Mouse (Mus musculus) kidney, adult 8-10 months (tissue): ENCODE measurements around the gene Htra3.

Experiments used
- DNase-seq, 2 experiments: peaks; one replicate each; pipeline ENCODE4 v3.0.0; 2022

The Htra3 gene

GRCm38 (mm10) chr5:35679256-35680155, at the start of gene Htra3:
Htra3 (minus strand) TSS chr5:35679782.
- no peak for DNase-seq

- DNase-seq, result peak; percentile 97 to 98
These were observed 49.4 kb upstream of the Htra3 start for GRCm38 (mm10) chr5:35728957-35729460.

- peak in 1 of 2 experiments; percentile 51 for DNase-seq
These were observed 48.9 kb upstream of the Htra3 start for GRCm38 (mm10) chr5:35728344-35728956.

DNA sequence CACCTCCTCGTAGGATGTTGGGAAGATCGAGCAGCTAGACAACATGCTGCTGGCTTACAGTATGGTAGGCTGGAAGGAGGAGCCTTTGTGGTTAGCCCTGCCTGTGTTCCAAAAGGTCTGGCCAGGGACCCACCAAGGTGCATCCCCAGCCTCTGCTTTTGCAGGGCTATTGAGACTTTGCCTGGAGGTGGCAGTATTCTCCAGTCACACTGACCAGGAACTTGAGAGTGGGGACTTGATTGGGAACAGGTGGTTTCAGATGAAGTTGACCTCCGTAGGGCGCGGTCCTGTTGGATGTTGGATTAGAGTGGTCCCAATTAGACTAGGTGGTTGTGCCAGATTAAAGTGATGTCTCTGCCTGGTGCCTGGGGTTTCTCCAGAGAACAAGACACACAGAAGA, 47.9 kb upstream of the Htra3 start:
- no peak for DNase-seq

GRCm38 (mm10) chr5:35725840-35726239, 46.3 kb upstream of the Htra3 start:
- no peak for DNase-seq

GRCm38 (mm10) chr5:35723900-35724299, 44.3 kb upstream of the Htra3 start:
- no peak for DNase-seq

- DNase-seq, result no peak
These were observed 43.1 kb upstream of the Htra3 start for GRCm38 (mm10) chr5:35722654-35723053.

DNA sequence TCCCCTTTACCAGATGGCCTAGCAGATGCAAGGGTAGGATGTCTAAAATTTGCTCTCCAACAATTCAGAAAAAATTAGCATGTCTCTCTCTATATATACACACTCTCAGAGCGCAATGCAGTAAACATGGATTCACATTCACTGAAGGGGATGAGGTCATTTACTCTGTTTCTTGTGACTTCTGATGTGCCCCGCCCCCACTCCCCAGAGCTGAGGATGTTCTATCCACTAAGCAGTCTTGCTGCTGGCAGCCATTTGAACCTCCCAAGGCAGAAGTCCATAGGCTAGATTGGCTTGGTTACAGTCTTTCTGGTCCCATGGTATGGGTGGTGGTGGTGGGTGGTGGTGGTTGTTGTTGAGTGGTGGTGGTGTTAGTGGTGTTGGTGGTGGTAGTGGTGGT, 42.4 kb upstream of the Htra3 start:
- no peak for DNase-seq

DNA sequence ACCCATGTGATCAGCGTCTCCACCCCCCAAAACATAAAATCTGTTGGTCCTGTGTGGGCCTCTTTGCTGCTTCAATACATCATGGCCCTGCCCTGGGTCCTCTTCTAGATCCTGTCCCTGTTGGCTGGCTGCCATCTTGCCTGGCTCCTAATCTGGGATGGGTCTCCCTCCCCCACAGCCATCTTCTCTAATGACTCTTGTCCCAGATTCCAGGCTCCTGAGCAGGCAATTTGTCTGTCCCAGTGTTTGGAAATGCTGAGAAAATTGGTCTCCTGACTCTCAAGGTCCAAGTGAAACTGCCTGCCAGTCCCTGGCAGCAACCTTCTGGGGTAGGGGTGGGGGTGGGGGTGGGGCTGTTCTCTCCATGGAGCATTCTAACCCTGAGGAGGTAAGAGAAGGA, 40.3 kb upstream of the Htra3 start:
- DNase-seq, result no peak

DNA sequence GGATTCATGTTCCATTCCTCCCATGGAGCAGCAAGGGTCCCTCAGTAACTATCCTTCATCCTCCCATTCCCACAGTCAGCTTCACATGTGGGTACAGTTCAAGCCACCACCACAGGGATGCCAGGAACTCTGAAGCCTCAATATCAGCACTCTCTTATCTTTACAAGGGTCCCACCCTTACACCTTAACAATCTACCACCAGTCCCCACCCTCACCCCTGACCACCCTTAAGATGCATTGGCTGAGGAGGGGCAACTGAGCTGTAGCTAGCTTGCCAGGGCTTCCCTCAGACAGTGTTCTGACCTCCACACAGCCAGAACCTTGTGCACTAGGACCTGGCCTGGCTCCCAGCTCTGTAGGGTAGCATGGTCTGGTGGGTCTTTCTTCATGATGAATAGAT, 39.8 kb upstream of the Htra3 start:
- no peak for DNase-seq

DNA sequence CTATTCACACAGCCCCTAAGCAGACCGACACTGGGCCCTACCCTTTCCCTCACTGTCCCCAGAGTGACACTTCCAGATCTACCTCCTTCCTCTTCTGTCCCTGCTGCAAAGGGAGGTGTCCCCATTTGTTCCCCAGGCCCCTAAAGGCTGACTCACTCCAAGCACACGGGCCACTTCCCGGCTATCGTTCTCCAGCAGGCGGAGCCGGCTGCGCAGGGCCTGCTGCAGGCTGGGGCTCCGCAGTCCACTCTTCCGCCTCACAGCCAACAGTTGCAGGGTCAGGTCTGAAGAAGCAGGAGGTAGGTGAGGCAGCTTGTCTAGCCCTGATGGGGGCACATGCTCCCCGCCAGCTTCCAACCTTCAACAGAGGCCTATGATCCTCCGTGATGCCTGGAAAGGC, 39.2 kb upstream of the Htra3 start:
- DNase-seq, result no peak

DNA sequence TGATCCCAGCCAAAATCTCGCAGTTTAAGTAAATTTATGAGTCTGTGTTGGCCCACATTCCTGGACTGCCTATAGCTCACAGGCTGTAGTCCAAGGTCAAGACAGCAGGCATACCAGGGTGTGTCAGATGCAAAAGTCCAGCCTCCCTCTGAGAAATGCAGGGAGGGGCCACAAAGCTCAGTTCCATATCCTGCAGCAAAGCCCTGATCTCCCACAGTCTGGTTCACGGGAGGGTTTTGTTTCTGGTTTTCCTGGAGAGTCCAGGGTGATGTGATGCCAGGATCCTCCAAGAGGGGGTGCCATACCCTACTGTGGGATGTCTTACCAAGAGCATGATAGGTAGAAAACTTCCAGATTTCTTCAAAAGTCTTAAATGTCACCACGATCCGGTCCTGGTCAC, 38.4 kb upstream of the Htra3 start:
- DNase-seq, result peak in 1 of 2 experiments; percentile 67

DNA sequence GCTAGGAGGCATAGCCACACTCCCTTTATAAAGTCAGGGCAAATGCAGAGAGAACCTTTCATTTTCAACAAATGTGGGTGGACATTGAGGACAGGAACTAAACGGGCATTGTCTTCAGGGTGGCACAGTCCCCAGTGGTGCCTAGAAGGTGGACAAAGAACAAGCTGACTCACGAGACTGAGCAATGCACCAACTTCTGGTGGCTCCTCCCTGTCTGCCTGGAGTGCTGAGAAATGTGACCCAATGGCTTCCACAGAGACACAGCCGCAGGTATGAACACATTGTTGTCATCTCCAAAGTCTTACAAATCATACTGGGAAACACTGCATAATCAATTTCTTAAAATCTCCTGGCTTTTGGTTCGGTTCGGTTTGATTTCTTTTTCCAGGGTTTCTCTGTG, 37.9 kb upstream of the Htra3 start:
- no peak for DNase-seq

- peak in 1 of 2 experiments; percentile 63 for DNase-seq
These were observed 34.2 kb upstream of the Htra3 start for GRCm38 (mm10) chr5:35713649-35714354.

DNA sequence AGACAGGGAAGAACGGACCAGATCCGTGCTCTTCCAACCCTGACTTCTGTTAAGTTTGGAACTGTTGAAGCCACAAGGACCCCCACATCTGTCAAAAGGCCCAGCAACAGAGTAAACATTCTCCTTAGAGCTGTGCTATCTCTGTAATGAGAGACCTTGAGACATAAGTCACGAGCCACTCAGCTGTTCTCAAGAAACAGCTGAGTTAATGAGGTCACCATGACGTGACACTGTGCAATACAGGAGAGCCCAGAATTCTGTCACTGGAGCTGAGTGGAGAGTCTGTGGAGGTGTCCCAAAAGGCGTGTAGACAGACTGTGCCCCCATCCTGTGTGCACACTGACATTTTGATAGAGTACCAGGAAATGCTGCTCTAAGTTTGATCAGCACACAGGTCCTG, 32.9 kb upstream of the Htra3 start:
- DNase-seq, result no peak

- no peak for DNase-seq
These were observed 31.3 kb upstream of the Htra3 start for GRCm38 (mm10) chr5:35710931-35711330.

DNA sequence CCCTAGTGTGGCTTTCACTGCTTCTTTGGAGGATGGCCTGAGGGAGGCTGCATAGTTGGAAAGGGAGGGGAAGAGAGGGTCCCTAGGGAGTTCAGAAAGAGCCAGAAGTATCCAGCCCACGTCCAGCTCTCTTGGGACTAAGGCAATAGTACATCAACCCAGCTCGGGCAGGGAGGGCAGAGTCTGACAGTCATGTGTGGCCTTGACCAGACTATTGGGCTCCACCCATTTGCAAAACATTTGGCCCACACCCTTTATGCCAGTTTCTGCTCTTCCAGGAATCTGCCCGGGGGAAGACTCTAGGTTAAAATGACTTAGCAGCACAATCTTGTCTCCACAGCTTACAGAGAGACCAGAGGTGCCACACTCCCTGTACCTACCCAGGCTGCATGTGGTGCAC, 30.9 kb upstream of the Htra3 start:
- no peak for DNase-seq

- no peak for DNase-seq
These were observed 25.8 kb upstream of the Htra3 start for GRCm38 (mm10) chr5:35705411-35705810.

GRCm38 (mm10) chr5:35703814-35704213, 24.2 kb upstream of the Htra3 start:
- no peak for DNase-seq

GRCm38 (mm10) chr5:35703183-35703582, 23.6 kb upstream of the Htra3 start:
- no peak for DNase-seq

DNA sequence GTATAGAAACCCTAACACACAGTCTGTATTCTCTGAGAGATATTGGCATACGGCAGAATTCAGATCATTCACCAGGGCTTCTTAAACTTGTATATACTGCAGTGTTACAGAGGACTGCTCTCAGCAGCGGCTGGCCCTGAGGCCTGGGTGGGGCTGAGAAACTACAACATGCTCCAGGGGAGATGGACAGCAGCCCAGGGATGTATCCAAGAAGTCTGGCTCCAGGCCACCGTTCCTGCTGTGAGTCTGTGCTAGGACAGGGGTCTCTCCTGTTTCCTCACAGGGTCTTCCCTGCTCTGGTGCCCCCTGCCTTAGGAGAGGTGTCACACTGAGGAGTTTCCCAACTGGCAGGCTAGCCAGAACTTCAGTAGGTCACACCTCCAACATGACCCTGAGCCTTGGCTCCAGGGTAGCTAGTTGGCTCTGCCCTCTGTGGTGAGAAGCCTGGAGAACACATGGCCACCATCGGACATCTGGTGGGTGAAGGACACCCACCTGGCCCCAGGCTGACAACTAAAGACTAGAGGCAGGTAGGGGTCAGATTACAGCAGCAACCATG, 23.1 kb upstream of the Htra3 start:
- no peak for DNase-seq

- peak; percentile 38 to 76 for DNase-seq
These were observed 21.5 kb upstream of the Htra3 start for GRCm38 (mm10) chr5:35701042-35701441.

GRCm38 (mm10) chr5:35695815-35696214, 16.2 kb upstream of the Htra3 start:
- peak in 1 of 2 experiments; percentile 34 for DNase-seq
